Mouse (Mus musculus) ES-E14 (cell line): ENCODE results near the gene Slc36a4. TPM values are rescaled to one million over a fixed set of nuclear protein-coding genes. Genes with fewer than 3 reads are reported as not detected.

ENCODE experiments used
- DNase-seq: peaks from one replicate; pipeline ENCODE4 v3.0.0-alpha.2; 2013; ENCODE audit warnings: low read depth, low spot score
- H3K27ac ChIP-seq: 2 replicates; pipeline ENCODE4 v1.5.1; 2012; ENCODE audit warnings: low read depth, mild to moderate bottlenecking, low read length, moderate library complexity, mixed read lengths; ENCODE audit not compliant: poor library complexity, insufficient read depth, severe bottlenecking
- H3K36me3 ChIP-seq: 2 replicates; pipeline ENCODE4 v1.6.1; 2012; ENCODE audit warnings: mild to moderate bottlenecking, low read length, moderate library complexity, mixed read lengths; ENCODE audit not compliant: control insufficient read depth, poor library complexity, insufficient read depth, severe bottlenecking
- H3K4me1 ChIP-seq, 2 experiments: fragments of 150-350 bp in 1 of 2; sonication (generic) in 1 of 2; 2 replicates each; pipeline ENCODE4 v1.6.1; 2012; ENCODE audit warnings: low read length in 2 of 2, mild to moderate bottlenecking in 1 of 2, mixed read lengths in 1 of 2; ENCODE audit not compliant: control insufficient read depth in 2 of 2, insufficient read depth in 2 of 2, poor library complexity in 1 of 2
- H3K4me3 ChIP-seq, 2 experiments: fragments of 150-350 bp in 1 of 2; sonication (generic) in 1 of 2; 2 replicates each; pipeline ENCODE4 v1.5.1; 2012; ENCODE audit warnings: low read length in 2 of 2, low read depth in 1 of 2, mild to moderate bottlenecking in 1 of 2, mixed read lengths in 1 of 2; ENCODE audit not compliant: insufficient read depth in 1 of 2, poor library complexity in 1 of 2, severe bottlenecking in 1 of 2
- H3K9ac ChIP-seq: 2 replicates; pipeline ENCODE4 v1.6.1; 2012; ENCODE audit warnings: low read depth, mild to moderate bottlenecking, low read length, mixed read lengths; ENCODE audit not compliant: poor library complexity, insufficient read depth, severe bottlenecking
- H3K9me3 ChIP-seq: fragments of 150-350 bp; sonication (generic); 2 replicates; pipeline ENCODE4 v1.6.1; 2012; ENCODE audit warnings: low read depth, mild to moderate bottlenecking, low read length; ENCODE audit not compliant: control insufficient read depth, insufficient read depth
- CHD2 ChIP-seq: IDR thresholded peaks from 2 replicates; pipeline ENCODE4 v1.6.1; 2014; ENCODE audit warnings: mild to moderate bottlenecking, low read depth, low read length, inconsistent platforms
- HCFC1 ChIP-seq: IDR thresholded peaks from 2 replicates; pipeline ENCODE4 v1.6.1; 2012; ENCODE audit warnings: low read length, inconsistent platforms, borderline replicate concordance; ENCODE audit not compliant: insufficient read depth
- MAFK ChIP-seq: IDR thresholded peaks from 2 replicates; pipeline ENCODE4 v1.6.1; 2014; ENCODE audit warnings: mild to moderate bottlenecking, low read depth, low read length, inconsistent platforms; ENCODE audit not compliant: insufficient read depth
- ZC3H11A ChIP-seq: IDR thresholded peaks from 2 replicates; pipeline ENCODE4 v1.6.1; 2012; ENCODE audit warnings: low read depth, mild to moderate bottlenecking, inconsistent platforms, low read length, borderline replicate concordance
- ZNF384 ChIP-seq: IDR thresholded peaks from 2 replicates; pipeline ENCODE4 v1.6.1; 2012; ENCODE audit warnings: low read depth, low read length, inconsistent platforms
- in situ Hi-C, 2 experiments: fragments of 600-800 bp; cut with MboI; formaldehyde crosslinking; loops; one replicate each; pipeline ENCODE4 v1.15.1; 2025; ENCODE audit warnings: low sequenced_read_pairs in 2 of 2, inconsistent platforms in 1 of 2; ENCODE audit not compliant: unreplicated experiment in 2 of 2
- total RNA-seq: library from RNA; depleted of rRNA; stranded (reverse); fragments of 300-350 nt; gene quantifications from 2 replicates; pipeline ENCODE4 v1.2.3, GENCODE M21; 2012

Gene Slc36a4
- total RNA-seq, 1 experiment: 3.9 TPM

GRCm38 (mm10) chr9:15773426-15773825, 63.9 kb downstream of the Slc36a4 start:
- H3K36me3 ChIP-seq: no peaks in the 10 kb centered on the region
- no peak overlapping the region for H3K27ac ChIP-seq
- no peak for TF ChIP-seq MAFK
- no peak for TF ChIP-seq ZC3H11A
- no peak for TF ChIP-seq CHD2
- no peak for TF ChIP-seq HCFC1
- no peak for TF ChIP-seq ZNF384
- no peak for DNase-seq
- no peak overlapping the region for H3K4me3 ChIP-seq
- in situ Hi-C loops: no loop called here
- no peaks in the 10 kb centered on the region for H3K9me3 ChIP-seq
- H3K9ac ChIP-seq: no peak overlapping the region
- no peaks in the 10 kb centered on the region for H3K4me1 ChIP-seq

- DNase-seq: no peak
- no peak for TF ChIP-seq MAFK
- TF ChIP-seq HCFC1: no peak
- no peak for TF ChIP-seq ZNF384
- no peak for TF ChIP-seq CHD2
- TF ChIP-seq ZC3H11A: no peak
- H3K36me3 ChIP-seq: no peaks in the 10 kb centered on the region
- H3K4me1 ChIP-seq: no peaks in the 10 kb centered on the region
- no peaks in the 10 kb centered on the region for H3K9me3 ChIP-seq
- H3K9ac ChIP-seq: no peak overlapping the region
- in situ Hi-C loops: no loop called here
- H3K27ac ChIP-seq: no peak overlapping the region
- H3K4me3 ChIP-seq: no peak overlapping the region
Measured at GRCm38 (mm10) chr9:15774911-15775310, 65.4 kb downstream of the Slc36a4 start.

- DNase-seq: no peak
- no peaks in the 10 kb centered on the region for H3K9me3 ChIP-seq
- in situ Hi-C loops: no loop called here
Measured at GRCm38 (mm10) chr9:15781936-15782335, 72.4 kb downstream of the Slc36a4 start.

GRCm38 (mm10) chr9:15786192-15786591, 76.7 kb downstream of the Slc36a4 start:
- Histone ChIP-seq H3K4me3 (no peak overlapping the region), H3K9me3 (no peaks in the 10 kb centered on the region), H3K4me1 (no peaks in the 10 kb centered on the region), H3K27ac (no peak overlapping the region), H3K36me3 (no peaks in the 10 kb centered on the region), H3K9ac (no peak overlapping the region)
- DNase-seq: no peak
- no peak for TF ChIP-seq ZC3H11A
- TF ChIP-seq HCFC1: no peak
- no peak for TF ChIP-seq CHD2
- TF ChIP-seq MAFK: no peak
- no peak for TF ChIP-seq ZNF384
- in situ Hi-C loops: no loop called here

More at GRCm38 (mm10) chr9:15781936-15782335, 72.4 kb downstream of the Slc36a4 start:
- Histone ChIP-seq H3K4me3 (no peak overlapping the region), H3K9ac (no peak overlapping the region), H3K27ac (no peak overlapping the region), H3K4me1 (no peaks in the 10 kb centered on the region), H3K36me3 (no peaks in the 10 kb centered on the region)
- TF ChIP-seq ZC3H11A (no peak), CHD2 (no peak), HCFC1 (no peak), ZNF384 (no peak), MAFK (no peak)

GRCm38 (mm10) chr9:15786610-15787009, 77.1 kb downstream of the Slc36a4 start:
- TF ChIP-seq MAFK (no peak), HCFC1 (no peak), ZNF384 (no peak), ZC3H11A (no peak), CHD2 (no peak)

More at GRCm38 (mm10) chr9:15786610-15787009, 77.1 kb downstream of the Slc36a4 start:
- Histone ChIP-seq H3K9ac (no peak overlapping the region), H3K9me3 (no peaks in the 10 kb centered on the region), H3K36me3 (no peaks in the 10 kb centered on the region), H3K4me1 (no peaks in the 10 kb centered on the region), H3K27ac (no peak overlapping the region), H3K4me3 (no peak overlapping the region)
- in situ Hi-C loops: no loop called here
- DNase-seq: no peak
